Mouse (Mus musculus) spleen, postnatal 4 days (tissue): ENCODE measurements around the gene Arhgap28.

Experiments used
- DNase-seq, 2 experiments: peaks; one replicate each; pipeline ENCODE4 v3.0.0; 2022; ENCODE audit warnings: low spot score in 2 of 2

The Arhgap28 gene

DNA sequence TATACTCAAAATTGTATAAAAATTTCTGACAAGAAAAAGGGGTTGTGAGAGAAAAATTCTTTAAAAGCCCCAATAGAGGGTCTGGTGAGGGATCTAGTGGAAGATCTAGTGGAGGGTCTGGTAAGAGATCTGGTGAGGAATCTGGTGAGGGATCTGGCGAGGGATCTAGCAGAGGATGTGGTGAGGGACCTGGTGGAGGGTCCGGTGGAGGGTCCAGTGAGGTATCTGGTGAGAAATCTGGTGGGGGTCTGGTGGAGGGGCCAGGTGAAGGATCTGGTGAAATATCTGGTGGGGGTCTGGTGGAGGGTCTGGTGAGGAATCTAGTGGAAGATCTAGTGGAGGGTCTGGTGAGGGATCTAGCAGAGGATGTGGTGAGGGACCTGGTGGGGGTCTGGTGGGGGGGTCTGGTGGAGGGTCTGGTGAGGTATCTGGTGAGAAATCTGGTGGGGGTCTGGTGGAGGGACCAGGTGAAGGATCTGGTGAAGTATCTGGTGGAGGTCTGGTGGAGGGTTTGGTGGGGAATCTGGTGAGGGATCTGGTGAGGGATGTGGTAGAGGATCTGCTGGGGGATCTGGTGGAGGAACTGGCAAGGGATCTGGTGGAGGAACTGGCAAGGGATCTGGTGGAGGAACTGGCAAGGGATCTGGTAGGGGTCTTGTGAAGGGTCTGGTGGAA is 10.4 kb downstream of the Arhgap28 start:
- no peak for DNase-seq

- no peak for DNase-seq
Measured at GRCm38 (mm10) chr17:67989716-67990115, 14.2 kb downstream of the Arhgap28 start.

DNA sequence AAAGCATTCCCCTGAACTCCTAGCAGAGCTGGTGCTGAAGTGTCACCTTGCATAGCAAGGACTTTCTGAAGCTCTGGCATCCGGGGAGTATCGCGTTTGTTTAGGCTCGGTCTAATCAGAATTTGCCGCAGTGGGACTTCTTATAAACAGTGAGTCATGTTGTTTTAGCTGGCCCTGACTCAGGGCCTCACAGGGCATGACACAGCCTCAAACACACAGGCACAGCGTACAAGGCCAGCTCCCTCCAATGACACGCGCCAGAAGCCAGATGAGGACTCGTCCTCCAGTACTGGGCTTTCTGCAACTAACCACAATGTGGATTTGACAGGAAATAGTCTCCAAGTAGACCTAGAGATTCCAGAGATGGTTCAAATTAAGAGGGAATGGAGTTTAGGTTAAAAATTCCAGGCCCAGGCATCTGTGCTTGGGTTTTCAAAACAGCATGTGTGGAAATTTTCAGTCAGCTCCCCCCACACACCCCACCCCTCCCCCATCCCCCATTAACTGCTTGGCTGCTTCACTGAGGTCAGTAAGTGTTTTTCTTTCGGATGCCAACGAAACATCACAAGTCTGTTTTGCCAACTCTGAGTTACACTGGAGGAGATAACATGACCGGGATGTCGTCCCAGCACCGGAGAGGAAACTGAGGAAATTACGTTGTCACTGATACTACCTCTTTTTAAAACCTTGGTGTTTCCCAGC is 14.8 kb downstream of the Arhgap28 start:
- no peak for DNase-seq

DNA sequence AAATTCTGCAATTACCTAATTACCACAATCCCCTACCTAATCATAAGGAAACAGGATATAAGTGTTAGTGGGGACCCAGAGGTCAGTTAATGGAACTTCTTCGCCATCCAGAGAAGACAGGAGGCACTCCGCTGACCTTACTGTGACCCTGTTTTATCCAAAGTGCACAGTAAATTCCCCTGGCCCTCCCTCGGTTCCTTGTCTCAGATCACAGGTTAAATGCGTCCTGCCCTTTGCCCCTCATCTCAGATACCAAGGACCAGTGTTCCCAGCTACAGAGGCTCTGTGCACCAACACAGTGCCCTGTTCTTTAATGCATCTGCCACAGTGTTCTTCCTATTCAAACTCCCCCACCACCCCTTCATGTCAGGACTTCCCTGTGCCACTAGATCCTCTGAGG is 18.4 kb downstream of the Arhgap28 start:
- DNase-seq: no peak

GRCm38 (mm10) chr17:67980573-67980972 is 23.3 kb downstream of the Arhgap28 start:
- no peak for DNase-seq

DNA sequence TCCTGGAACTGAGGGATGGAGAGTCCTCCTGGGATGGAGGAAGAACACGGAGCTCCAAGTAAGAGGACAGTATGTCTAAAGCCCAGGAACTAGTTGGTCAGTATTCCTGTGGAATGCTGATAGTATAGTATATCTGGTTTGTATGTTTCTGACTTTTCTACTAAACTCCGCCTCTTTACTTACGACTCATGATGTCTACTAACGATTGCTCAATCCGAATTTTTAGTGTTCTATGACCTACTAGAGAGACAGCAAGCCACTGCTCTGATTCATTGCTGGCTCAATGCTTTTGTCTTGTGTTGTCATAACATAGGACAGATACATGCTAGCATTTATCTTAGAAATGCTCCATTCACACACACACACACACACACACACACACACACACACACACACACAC is 24.7 kb downstream of the Arhgap28 start:
- DNase-seq: no peak

DNA sequence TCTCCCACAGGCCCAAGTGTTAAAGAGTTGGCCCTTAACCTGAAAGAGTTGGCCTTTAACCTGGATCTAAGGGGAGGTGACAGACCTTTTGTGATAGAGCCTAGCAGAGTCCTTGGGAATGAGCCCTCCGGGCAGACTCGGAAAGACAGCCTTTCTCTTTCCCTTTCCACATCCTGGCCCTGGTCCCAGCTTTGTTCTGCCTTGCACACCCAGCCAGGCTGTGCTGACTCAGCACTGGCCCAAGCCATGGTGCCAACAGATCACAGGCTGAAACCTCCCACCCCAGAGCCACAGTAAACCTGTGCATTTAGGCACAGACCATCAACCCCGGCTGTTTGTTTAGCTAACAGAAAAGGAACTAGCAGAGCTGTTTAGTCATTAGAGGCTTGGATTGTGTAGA is 25.1 kb downstream of the Arhgap28 start:
- no peak for DNase-seq

- no peak for DNase-seq
Measured at GRCm38 (mm10) chr17:67976465-67976864, 27.5 kb downstream of the Arhgap28 start.

GRCm38 (mm10) chr17:67976027-67976426 is 27.9 kb downstream of the Arhgap28 start:
- DNase-seq: no peak

GRCm38 (mm10) chr17:67974679-67975078 is 29.2 kb downstream of the Arhgap28 start:
- no peak for DNase-seq

DNA sequence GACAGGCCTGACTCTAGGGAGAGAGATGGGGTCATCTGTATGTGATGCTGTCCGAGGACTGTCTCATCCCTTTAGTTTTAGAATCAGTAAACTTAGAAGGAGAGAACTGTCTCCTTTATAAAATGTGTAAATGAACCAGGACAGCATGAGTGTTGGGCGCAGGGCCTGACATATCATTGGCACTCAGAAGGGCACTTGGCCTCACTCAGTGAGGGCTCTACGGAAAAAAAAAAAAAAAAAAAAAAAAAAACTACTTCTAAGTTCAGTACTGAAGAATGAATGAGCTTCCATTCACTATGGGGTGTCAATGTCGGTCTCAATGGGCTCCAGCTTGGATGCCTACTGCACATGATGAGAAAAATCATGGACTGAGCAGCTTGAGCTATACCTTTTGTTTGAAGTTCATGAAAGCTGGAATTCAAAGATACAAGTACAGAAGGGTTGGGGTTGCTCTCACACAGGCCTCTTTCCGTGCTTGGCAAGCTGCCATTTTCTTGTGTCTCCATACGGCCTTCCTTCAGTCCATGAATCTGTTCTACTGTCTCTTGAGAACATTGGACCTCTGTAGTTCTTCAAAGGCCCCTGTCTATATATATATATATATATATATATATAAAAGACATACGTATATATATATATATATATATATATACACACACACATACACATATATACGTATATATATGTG is 36.9 kb downstream of the Arhgap28 start:
- no peak for DNase-seq

DNA sequence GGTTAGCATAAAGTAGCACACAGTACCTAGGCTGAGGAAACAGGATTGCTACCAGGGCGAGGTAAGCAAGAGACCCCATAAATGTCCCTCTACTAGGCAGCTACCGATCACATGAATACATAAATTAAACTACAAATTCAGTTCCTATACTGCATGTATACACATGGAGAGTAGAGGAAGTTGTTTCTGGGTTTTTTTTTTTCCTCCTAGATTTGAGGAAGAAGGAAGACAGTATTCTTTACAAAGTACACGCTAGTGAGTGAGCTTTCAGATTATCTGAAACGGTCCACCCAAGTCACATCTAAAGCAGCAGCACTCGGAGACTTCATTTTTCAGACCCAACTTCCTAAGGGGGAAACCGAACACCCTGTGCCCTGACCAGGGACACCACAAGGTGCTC is 41.1 kb downstream of the Arhgap28 start:
- DNase-seq: no peak

- no peak for DNase-seq
Measured at GRCm38 (mm10) chr17:67962020-67962419, 41.9 kb downstream of the Arhgap28 start.

- DNase-seq: no peak
Measured at GRCm38 (mm10) chr17:67958909-67959308, 45.0 kb downstream of the Arhgap28 start.

- no peak for DNase-seq
Measured at GRCm38 (mm10) chr17:67957603-67958002, 46.3 kb downstream of the Arhgap28 start.

DNA sequence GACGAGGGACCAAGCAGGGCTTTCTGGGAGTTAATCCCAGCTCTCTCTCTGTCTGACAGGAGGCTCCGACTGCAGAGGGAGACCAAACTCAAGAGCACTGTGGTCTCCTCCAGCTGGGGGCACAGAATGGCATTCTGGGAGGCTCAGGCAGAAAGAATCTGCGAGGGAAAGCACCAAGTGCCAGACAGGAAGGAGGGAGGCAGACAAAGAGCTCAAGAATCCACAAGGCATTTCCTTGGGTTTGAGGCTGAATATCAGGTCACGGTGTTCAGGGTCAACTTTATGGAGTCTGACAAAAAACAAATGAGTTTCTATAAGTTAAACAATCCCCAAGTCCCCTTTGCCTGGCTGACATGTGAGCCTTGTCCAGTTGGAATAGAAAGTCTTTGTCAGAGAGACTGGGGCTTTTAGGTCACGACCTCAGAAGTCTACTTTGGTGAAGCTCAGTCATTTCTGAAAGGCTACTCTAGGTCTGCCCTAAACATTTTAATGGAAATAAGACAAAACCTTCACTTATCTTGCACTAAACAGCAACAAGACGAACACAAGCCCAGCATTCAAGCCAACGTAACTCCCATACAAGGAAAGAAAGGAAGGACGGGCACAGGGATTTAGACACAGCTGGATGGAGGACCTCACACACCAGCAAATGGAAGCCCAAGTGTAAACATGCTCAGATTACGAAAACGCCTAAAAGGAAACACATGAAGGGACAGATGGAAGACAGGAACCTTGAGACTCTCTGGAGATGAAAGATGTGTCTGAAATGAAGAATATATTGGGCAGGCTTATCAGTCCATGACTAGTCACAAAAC is 47.8 kb downstream of the Arhgap28 start:
- no peak for DNase-seq

DNA sequence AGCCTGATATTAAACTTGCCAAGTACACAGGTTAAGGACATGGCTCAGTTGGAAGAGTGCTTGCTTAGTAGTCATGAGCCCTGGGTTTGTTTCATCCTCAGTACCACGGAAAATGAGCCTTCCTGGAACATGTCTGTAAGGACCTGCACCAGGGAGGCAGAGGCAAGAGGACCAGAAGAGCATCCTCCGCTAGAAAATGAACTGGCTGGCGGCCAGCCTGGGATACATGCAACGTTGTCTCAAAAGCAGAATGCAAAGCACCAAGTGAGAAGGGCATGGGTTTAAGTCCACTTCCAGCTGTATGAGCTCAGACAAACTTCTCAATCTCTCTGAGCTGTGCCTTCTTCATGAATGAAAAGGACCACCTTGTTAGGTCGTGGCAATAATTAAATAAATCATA is 49.0 kb downstream of the Arhgap28 start:
- DNase-seq: no peak

DNA sequence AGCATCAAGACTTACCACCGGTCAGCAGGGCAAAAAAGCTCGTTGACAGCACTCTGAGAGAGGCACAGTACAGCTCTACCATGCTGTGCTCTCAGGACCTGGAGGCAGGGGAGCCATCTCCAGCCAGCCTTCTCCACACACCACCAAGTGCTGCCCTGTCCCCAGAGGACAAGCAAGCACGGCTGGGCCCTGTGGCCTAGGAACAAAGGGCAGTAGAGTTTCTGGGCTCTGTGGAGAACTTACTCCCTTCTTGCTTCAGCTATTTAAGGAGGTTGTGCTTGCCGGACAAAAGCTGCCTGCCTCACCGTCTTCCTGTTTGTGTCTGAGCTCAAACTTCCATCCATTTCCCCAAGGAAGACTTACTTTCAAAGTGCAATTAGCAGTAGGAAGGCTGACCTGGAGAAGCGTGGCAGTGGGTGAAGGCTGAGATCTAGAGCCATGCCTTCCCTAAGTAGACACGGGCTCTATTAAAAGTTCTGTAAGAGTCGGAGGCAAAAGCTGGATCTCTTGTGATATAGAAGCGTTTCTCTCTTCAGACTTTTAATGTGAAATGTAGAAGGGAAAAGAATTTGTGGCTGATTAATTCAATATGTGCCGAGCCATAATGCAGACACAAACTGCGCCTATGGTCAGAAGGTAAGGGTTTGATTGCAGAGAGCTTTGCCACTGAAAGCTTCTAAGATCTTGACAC is 53.3 kb downstream of the Arhgap28 start:
- DNase-seq: no peak

DNA sequence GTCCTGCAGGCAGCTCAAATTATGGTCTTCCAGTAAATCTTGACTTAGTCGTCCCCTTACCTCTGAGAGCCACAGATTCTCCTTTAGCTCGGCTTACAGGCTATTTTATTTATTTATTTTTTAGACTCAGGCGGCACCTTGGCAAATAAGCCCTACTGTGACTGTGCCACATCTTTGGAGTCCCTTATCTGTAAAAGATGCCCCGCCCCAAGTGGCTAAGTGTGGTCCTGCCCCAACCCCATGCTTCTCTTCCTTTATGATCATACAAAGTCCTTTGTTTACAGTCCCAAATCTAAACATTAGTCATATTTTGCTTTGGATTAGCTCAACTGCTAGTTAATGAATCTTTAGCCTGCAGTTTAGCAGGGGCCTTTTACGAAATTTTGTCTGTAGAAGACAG is 55.3 kb downstream of the Arhgap28 start:
- no peak for DNase-seq

DNA sequence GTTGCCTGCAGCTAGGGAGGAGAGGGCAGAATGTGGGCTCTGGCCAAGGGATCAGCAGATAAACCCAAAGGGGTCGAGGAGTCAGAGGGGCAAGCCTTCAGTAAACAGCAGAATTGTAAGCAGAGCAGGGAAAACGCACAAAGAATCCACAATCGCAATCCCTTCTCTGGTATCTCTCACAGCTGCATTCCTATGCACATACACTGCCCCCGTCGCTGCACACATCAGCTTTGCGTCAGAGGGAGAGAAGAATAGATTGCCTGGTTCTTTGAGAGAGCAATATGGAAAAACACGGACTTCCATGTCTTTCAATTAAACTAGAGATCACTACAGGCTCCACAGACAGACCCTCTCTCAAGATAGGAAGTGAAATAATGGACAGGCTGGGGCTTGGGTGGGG is 58.5 kb downstream of the Arhgap28 start:
- no peak for DNase-seq

GRCm38 (mm10) chr17:67944256-67944655 is 59.7 kb downstream of the Arhgap28 start:
- no peak for DNase-seq

DNA sequence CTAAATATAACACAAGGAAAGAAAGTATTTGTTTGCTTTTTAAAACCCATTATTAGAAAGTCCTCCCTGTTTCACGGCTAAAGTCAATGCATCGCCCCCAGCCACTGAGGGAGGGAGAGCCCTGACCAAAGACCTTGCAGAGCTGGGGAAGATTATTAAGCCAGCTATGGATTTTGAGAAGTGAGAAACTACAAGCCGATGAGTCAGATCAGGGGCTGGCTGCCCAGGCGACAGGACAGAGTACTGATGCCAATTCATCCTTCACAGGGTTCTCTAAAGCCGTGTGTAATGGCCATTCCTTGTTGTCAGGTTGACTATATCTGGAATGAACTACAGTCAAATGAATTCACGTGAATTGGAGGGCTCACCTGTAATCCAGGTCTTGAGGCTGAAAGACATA is 62.9 kb downstream of the Arhgap28 start:
- DNase-seq: no peak
